27 mouse cellular contexts compared by ENCODE assay signal in the genomic region with DNA sequence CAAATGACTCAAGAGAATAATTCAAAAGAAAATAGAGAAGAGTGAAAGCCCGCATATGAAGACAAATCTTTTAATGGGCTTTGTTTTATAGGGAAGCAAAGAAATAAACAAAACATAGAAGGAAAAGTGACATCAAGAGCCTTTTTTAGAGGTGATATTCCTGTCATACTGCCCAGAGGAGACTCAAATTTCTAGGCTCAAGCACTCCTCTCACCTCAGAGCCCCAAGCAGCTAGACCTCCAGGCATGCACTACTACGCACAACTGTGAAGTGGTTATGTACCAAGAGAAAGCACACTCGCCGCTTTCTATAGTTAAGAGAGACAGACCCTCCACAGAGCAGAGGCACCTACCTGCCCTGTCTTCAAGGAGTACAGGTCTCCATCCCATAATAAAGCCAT.
"Had no signal": no experiment of that assay in that cellular context is flagged by ENCODE, and none has a peak within 500 bp of the region (broad histone marks: within the 10 kb centered on the region; RNA-seq: fewer than 3 reads in every experiment).

No protein-coding gene starts in this region.

- H3K9ac ChIP-seq: heart, embryonic 13.5 days; heart, embryonic 15.5 days; hindbrain, embryonic 12.5 days; hindbrain, embryonic 14.5 days; intestine, embryonic 15.5 days; limb, embryonic 12.5 days; liver, embryonic 13.5 days had no signal

- H3K36me3 ChIP-seq: heart, embryonic 13.5 days; heart, embryonic 15.5 days; hindbrain, embryonic 10.5 days; hindbrain, embryonic 12.5 days; intestine, embryonic 15.5 days; limb, embryonic 10.5 days; limb, embryonic 12.5 days; liver, embryonic 13.5 days had no signal

- H3K4me2 ChIP-seq: heart, embryonic 11.5 days; heart, embryonic 13.5 days; heart, embryonic 15.5 days; hindbrain, embryonic 12.5 days; hindbrain, embryonic 14.5 days; intestine, embryonic 15.5 days; limb, embryonic 12.5 days; liver, embryonic 11.5 days; liver, embryonic 13.5 days had no signal

- DNase-seq: gastrocnemius, postnatal 14 days; gastrocnemius, postnatal 36 days; heart, adult 18-20 months; heart, postnatal 14 days; heart, postnatal 4 days; kidney, adult 18-20 months; kidney, adult 8-10 months; kidney, postnatal 10 days; kidney, postnatal 25 days; kidney, postnatal 4 days; liver; liver, embryonic 13.5 days had no signal

- H3K4me3 ChIP-seq: heart, embryonic 13.5 days; heart, embryonic 15.5 days; hindbrain, embryonic 10.5 days; hindbrain, embryonic 12.5 days; intestine, embryonic 15.5 days; layer of hippocampus, adult 2 months; left cerebral cortex, adult 2 months; limb, embryonic 10.5 days; limb, embryonic 12.5 days; liver, embryonic 13.5 days had no signal

- H3K27me3 ChIP-seq: heart, embryonic 13.5 days; heart, embryonic 15.5 days; hindbrain, embryonic 12.5 days; intestine, embryonic 15.5 days; limb, embryonic 12.5 days; liver, embryonic 13.5 days had no signal

- H3K27ac ChIP-seq: heart, embryonic 13.5 days; heart, embryonic 15.5 days; hindbrain, embryonic 10.5 days; hindbrain, embryonic 12.5 days; hindbrain, embryonic 14.5 days; intestine, embryonic 15.5 days; layer of hippocampus, adult 2 months; left cerebral cortex, adult 2 months; limb, embryonic 10.5 days; limb, embryonic 12.5 days; liver, embryonic 13.5 days had no signal

- H3K9me3 ChIP-seq: heart, embryonic 13.5 days; heart, embryonic 15.5 days; hindbrain, embryonic 10.5 days; hindbrain, embryonic 12.5 days; intestine, embryonic 15.5 days; limb, embryonic 10.5 days; limb, embryonic 12.5 days; liver, embryonic 13.5 days had no signal

- H3K4me1 ChIP-seq: hindbrain, embryonic 10.5 days; hindbrain, embryonic 12.5 days had no signal

- ATAC-seq: hindbrain, embryonic 16.5 days; inflammation-experienced regulatory T-cells, adult 6 months; intestine, embryonic 15.5 days; intestine, postnatal 0 days had no signal
